Mouse (Mus musculus): Measurements from ENCODE around the gene Rbms1. TPM values are rescaled to one million over a fixed set of nuclear protein-coding genes. Genes with fewer than 3 reads are reported as not detected.
"Not testable (repeated sequence)": the region's sequence is repeated elsewhere in the genome, so short reads cannot be mapped to it uniquely, and the experiment has no call there.

The Rbms1 gene
- polyA plus RNA-seq, 1 experiment from 2014 or later = 117 TPM

DNA sequence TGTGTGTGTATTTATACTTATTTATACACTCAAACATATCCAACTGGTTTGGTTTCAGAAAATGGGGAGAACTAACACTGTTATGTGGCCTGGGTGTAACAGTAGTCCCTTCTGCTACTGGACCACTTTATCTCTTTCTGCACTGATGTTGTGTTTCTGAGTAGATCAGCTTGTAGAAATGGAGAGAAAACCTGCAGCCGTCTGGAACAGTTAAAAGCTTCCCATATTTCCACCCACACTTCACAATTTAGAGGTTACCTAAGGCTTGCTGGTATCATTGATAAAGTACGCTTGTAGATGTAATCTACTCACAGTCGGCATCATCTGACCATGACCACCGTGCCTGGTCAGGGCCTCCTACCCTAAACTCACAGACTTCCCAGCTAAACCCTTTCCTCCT lies 123.5 kb downstream of the Rbms1 start:
- Histone ChIP-seq H3K27me3 (no peaks in the 10 kb centered on the region), H3K9me3 (no peaks in the 10 kb centered on the region), H3K36me3 (peaks cover 11% of the 10 kb centered on the region), H3K4me3 (no peak overlapping the region), H3K4me2 (replicated peaks) (no peak overlapping the region), H3K9ac (no peak overlapping the region), H3K27ac (no peak overlapping the region), H3K4me1 (peaks cover 39% of the 10 kb centered on the region)
- WGBS = 74% methylated on average over 4 of the region's 4 CpGs
- no peak for ATAC-seq (ENCODE audit: insufficient number of reproducible peaks, insufficient read depth, low FRiP score, low TSS enrichment)

DNA sequence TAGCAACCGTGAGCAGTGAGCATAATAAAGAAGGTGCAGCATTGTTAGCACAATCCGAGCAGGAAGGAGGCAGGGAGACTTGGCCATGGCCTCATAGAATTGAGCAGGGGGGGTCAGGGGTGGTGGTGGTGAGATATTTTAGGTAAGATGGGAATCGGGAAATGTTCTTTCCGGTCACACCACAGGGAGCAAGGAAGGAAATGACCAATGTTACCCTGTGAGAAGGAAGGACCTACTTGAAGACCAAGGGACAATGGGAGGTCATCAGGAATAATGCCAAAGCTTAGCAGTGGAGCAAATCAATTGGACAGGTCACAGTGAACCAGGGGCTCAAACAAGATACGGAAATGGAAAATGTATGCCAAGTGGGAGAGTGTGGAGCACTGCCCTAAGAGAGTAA lies 124.1 kb downstream of the Rbms1 start:
- H3K27me3 ChIP-seq = no peaks in the 10 kb centered on the region
- no peak overlapping the region for H3K4me3 ChIP-seq
- 78% methylated on average over 5 of the region's 5 CpGs for WGBS
- H3K4me2 ChIP-seq (replicated peaks) = no peak overlapping the region
- H3K9ac ChIP-seq = no peak overlapping the region
- no peak for ATAC-seq (ENCODE audit: insufficient number of reproducible peaks, insufficient read depth, low FRiP score, low TSS enrichment)
- H3K27ac ChIP-seq = no peak overlapping the region
- H3K36me3 ChIP-seq = peaks cover 11% of the 10 kb centered on the region
- peaks cover 39% of the 10 kb centered on the region for H3K4me1 ChIP-seq
- H3K9me3 ChIP-seq = no peaks in the 10 kb centered on the region

DNA sequence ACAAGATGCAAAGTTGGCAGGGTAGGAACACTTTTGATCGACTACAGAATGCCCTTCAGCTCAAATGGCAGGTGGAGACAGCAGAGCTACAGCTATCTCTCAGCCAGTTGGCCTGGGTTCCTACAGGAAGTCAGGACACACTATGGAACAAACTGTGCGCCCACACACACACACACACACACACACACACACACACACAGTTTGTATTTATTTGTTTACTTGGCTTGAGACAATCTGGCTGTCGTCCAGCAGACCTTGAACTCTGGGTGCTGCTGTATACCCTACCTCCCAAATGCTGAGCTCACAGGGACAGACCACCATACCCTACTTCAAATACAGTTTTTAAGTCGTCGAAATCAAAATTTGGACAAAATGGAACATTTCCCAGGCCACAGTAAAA lies 125.4 kb downstream of the Rbms1 start:
- peaks cover 11% of the 10 kb centered on the region for H3K36me3 ChIP-seq
- no peaks in the 10 kb centered on the region for H3K9me3 ChIP-seq
- H3K27ac ChIP-seq = no peak overlapping the region

DNA sequence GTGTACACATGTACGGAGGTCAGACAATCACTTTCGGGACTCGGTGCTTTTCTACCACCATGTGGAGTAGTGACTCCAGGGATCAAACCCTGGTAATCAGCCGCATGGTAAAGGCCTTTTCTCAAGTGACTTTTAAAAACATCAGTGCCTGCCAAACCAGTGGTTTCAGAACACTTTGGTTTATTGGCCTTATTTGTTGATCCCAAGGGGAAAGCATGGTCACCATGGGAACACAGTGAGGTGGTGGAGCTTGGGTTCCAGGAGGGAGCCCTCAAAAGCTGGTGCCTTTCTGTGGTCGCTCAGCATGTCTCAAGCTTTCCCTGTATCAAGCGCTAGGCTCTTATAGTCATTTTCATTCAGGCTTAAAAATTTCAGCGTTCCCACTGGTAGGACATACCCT lies 126.8 kb downstream of the Rbms1 start:
- no peak overlapping the region for H3K4me3 ChIP-seq
- H3K27me3 ChIP-seq = no peaks in the 10 kb centered on the region
- H3K36me3 ChIP-seq = peaks cover 5% of the 10 kb centered on the region; the same call in 1 of the 2 replicates
- H3K9me3 ChIP-seq = no peaks in the 10 kb centered on the region
- peaks cover 27% of the 10 kb centered on the region for H3K4me1 ChIP-seq
- no peak overlapping the region for H3K9ac ChIP-seq
- no peak overlapping the region for H3K27ac ChIP-seq
- no peak overlapping the region for H3K4me2 ChIP-seq (replicated peaks)
- 91% methylated on average over 7 of the region's 7 CpGs for WGBS
- ATAC-seq (ENCODE audit: insufficient number of reproducible peaks, insufficient read depth, low FRiP score, low TSS enrichment) = no peak

More for the DNA sequence above, 125.4 kb downstream of the Rbms1 start:
- Histone ChIP-seq H3K27me3 (no peaks in the 10 kb centered on the region), H3K4me1 (peaks cover 27% of the 10 kb centered on the region), H3K9ac (no peak overlapping the region), H3K4me2 (replicated peaks) (no peak overlapping the region), H3K4me3 (no peak overlapping the region)
- 73% methylated on average over 5 of the region's 5 CpGs for WGBS
- no peak for ATAC-seq (ENCODE audit: insufficient number of reproducible peaks, insufficient read depth, low FRiP score, low TSS enrichment)

DNA sequence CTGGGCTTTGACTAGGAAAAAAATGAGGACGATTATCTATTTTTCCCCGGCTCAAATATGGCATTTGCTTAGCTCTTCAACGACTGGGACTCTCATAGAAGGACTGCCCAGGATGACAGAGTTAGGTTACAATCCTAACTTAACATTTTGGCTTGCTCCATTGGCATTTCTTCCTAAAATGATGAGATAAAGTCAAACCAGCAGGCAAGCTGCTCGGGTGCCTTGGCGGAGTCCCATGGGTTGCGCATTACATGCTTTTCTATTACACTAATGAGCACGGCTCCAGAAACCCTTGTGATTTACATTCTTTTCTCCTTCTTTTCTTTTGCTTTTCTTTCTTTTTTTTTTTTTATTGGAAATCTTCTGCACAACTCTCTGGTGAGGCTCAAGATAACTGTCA lies 128.7 kb downstream of the Rbms1 start:
- H3K4me1 ChIP-seq = peaks cover 24% of the 10 kb centered on the region
- 59% methylated on average over 7 of the region's 7 CpGs for WGBS
- H3K27ac ChIP-seq = no peak overlapping the region

DNA sequence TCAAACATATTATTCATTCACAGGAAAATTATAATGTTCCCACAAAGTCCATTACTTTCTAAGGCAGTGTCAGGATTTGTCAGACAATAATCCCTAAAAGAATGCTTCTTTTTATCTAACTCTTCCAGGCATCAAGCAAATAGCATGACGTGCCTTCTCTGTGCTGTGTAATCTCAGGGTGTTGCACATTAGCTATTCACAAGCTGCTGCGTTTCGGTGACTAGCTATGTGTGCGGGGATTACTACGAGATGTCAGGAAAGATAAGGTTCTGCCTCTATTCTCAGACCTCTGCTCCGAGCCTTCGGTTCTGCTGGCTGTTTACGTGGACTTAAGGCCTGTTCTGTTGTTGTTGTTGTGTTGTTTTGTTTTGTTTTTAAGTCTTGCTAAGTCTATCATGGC lies 130.7 kb downstream of the Rbms1 start:
- ATAC-seq (ENCODE audit: insufficient number of reproducible peaks, insufficient read depth, low FRiP score, low TSS enrichment) = no peak
- 80% methylated on average over 8 of the region's 8 CpGs for WGBS
- no peak overlapping the region for H3K27ac ChIP-seq

More for the DNA sequence above, 128.7 kb downstream of the Rbms1 start:
- Histone ChIP-seq H3K36me3 (no peaks in the 10 kb centered on the region), H3K4me2 (replicated peaks) (no peak overlapping the region), H3K9ac (no peak overlapping the region), H3K4me3 (no peak overlapping the region), H3K27me3 (no peaks in the 10 kb centered on the region), H3K9me3 (no peaks in the 10 kb centered on the region)
- ATAC-seq (ENCODE audit: insufficient number of reproducible peaks, insufficient read depth, low FRiP score, low TSS enrichment) = no peak

DNA sequence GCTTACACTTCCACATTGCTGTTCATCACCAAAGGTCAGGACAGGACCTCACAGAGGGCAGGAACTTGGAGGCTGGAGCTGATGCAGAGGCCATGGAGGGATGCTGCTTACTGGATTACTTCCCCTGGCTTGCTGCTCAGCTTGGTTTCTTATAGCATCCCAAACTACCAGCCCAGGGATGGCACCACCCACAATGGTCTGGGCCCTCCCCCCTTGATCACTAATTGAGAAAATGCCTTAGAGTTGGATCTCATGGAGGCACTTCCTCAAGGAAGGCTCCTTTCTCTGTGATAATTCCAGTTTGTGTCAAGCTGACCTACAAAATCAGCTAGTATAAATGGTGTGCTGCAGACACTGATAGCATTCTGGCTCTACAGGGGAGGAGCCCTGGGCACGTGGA lies 132.5 kb downstream of the Rbms1 start:
- not testable (repeated sequence) for H3K27ac ChIP-seq; ATAC-seq (ENCODE audit: insufficient number of reproducible peaks, insufficient read depth, low FRiP score, low TSS enrichment); H3K4me3 ChIP-seq; H3K9ac ChIP-seq; H3K27me3 ChIP-seq; H3K4me2 ChIP-seq (replicated peaks); H3K36me3 ChIP-seq; H3K9me3 ChIP-seq
- 78% methylated on average over 1 of the region's 1 CpGs for WGBS
- H3K4me1 ChIP-seq = peaks cover 17% of the 10 kb centered on the region

More for the DNA sequence above, 130.7 kb downstream of the Rbms1 start:
- Histone ChIP-seq H3K9me3 (no peaks in the 10 kb centered on the region), H3K36me3 (no peaks in the 10 kb centered on the region), H3K4me1 (peaks cover 14% of the 10 kb centered on the region), H3K4me2 (replicated peaks) (no peak overlapping the region), H3K4me3 (no peak overlapping the region), H3K27me3 (no peaks in the 10 kb centered on the region), H3K9ac (no peak overlapping the region)

DNA sequence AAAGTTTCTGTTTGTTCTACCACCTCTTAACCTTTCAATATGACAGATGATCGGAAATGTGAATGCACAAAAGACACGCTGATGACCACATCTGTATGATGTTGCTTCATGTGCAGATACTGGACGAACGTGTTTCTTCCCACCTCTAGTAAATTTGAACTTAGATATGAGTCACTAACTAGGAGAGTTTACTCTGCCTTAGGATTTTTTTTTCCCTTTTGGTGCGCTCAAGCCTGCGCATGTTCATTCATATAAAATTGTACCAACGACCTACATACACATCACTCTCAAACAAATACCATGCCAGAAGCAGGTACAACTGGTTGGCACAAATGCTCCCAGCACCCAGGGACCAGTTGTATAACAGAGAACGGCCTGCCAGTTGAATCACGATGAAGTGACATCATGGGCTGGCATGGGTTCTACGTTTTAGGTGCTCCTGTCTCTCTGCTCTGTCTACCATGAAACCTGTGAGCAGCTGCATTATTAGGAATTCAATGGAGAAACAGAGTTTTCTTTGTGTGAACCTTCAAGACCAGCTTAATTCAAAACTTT lies 134.0 kb downstream of the Rbms1 start:
- peaks cover 17% of the 10 kb centered on the region for H3K4me1 ChIP-seq
- H3K36me3 ChIP-seq = no peaks in the 10 kb centered on the region
- no peaks in the 10 kb centered on the region for H3K9me3 ChIP-seq
- H3K27me3 ChIP-seq = no peaks in the 10 kb centered on the region
- no peak for ATAC-seq (ENCODE audit: insufficient number of reproducible peaks, insufficient read depth, low FRiP score, low TSS enrichment)
- no peak overlapping the region for H3K27ac ChIP-seq
- no peak overlapping the region for H3K9ac ChIP-seq
- 90% methylated on average over 10 of the region's 10 CpGs for WGBS
- H3K4me2 ChIP-seq (replicated peaks) = no peak overlapping the region
- H3K4me3 ChIP-seq = no peak overlapping the region

DNA sequence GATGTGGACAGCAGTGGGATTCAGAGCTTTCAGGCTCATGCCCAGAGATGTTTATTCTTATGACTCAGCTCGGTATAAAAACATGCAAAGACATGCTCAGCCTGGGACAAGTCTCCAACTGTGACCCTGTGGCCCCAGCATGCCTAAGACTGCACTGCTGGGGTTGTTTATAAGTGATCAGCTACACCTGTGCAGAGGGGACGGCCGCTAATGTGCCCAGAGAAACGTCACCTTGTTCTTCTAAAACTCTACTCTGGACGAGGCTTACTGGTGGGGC lies 135.9 kb downstream of the Rbms1 start:
- H3K9ac ChIP-seq = no peak overlapping the region
- H3K27ac ChIP-seq = peak overlapping the region; percentile 23; the same call in 1 of the 2 replicates
- ATAC-seq (ENCODE audit: insufficient number of reproducible peaks, insufficient read depth, low FRiP score, low TSS enrichment) = no peak
- no peaks in the 10 kb centered on the region for H3K27me3 ChIP-seq
- H3K4me1 ChIP-seq = peaks cover 17% of the 10 kb centered on the region
- 60% methylated on average over 5 of the region's 5 CpGs for WGBS
- no peak overlapping the region for H3K4me2 ChIP-seq (replicated peaks)
- no peaks in the 10 kb centered on the region for H3K36me3 ChIP-seq
- no peak overlapping the region for H3K4me3 ChIP-seq
- no peaks in the 10 kb centered on the region for H3K9me3 ChIP-seq

DNA sequence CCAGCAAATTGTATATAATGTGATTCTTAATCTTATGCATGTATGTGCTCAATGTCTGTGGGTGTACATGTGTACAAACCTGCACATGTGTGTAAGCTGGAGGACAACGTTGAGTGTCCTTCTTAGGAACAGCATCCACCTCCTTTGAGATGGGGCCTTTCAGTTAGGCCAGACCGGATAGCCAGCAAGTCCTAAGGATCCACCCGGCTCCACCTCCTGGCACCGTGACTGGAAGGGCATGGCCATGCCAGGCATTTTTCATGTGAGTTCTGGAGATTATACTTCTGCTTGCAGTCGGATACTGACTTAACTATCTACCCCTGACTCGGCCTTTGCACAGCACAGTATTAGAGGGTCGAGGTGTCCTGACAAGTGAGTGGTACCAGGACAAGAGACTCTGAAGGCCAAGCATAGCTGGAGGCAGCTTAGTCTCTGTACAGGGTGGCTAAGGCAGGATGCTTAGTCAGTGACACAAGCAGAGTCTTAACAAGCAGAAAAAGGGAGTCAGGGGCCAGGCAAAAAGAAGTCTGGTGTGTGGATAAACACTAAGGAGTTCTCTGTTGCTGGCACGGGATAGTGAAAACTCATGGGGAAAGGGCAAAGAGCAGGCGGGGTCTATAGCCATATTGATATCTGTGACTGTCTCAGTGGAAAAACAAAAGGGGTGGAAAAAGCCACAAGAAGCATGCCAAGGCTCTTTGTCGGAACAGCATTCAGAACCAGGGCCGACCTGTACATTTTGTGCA lies 136.4 kb downstream of the Rbms1 start:
- peaks cover 17% of the 10 kb centered on the region for H3K4me1 ChIP-seq
- no peak overlapping the region for H3K9ac ChIP-seq
- H3K36me3 ChIP-seq = no peaks in the 10 kb centered on the region
- H3K27me3 ChIP-seq = no peaks in the 10 kb centered on the region
- no peak for ATAC-seq (ENCODE audit: insufficient number of reproducible peaks, insufficient read depth, low FRiP score, low TSS enrichment)
- no peak overlapping the region for H3K4me3 ChIP-seq
- no peak overlapping the region for H3K4me2 ChIP-seq (replicated peaks)
- H3K9me3 ChIP-seq = no peaks in the 10 kb centered on the region
- 82% methylated on average over 11 of the region's 11 CpGs for WGBS
- no peak overlapping the region for H3K27ac ChIP-seq

DNA sequence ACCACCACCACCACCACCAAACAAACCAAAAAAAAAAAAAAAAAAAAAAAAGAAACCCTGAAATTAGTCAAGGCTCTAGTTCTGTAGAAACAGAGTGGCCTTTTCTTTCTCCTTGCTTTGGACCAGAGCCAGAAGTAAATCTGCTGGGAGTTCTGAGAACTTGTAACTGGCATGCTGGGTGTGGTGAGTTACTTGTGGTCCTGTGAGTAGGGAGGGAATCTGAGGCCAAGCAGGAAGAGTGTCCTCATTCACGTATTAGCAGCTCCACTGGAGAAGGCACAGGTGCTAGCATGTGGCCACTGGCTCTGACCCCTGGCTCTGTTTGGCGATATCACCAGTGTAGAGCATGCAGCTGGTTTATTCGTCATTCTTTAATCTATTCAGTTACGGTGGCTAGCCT lies 137.3 kb downstream of the Rbms1 start:
- Histone ChIP-seq H3K36me3 (no peaks in the 10 kb centered on the region), H3K4me1 (peaks cover 17% of the 10 kb centered on the region), H3K9me3 (no peaks in the 10 kb centered on the region), H3K27ac (no peak overlapping the region), H3K4me2 (replicated peaks) (no peak overlapping the region), H3K27me3 (no peaks in the 10 kb centered on the region), H3K9ac (no peak overlapping the region), H3K4me3 (no peak overlapping the region)
- ATAC-seq (ENCODE audit: insufficient number of reproducible peaks, insufficient read depth, low FRiP score, low TSS enrichment) = no peak
- 63% methylated on average over 4 of the region's 4 CpGs for WGBS

DNA sequence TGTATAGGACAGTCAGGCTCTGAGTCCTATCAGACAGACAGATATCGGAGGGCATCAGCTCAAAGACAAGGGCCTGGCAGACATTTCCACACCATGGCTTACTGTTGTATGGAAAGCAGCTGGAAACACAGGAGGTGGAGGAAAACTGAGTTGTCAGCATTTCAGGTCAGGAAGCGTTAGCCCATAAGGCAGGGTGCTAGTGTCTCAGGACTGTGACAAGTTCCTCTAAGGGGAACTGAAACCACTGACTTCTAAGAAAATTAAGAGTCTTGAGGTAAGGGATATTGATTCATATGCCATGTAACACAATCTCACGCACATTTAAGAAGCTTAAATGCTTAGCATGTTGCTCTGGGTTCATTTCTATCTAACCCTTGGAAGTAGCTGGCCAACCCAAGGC lies 141.4 kb downstream of the Rbms1 start:
- Histone ChIP-seq H3K36me3 (no peaks in the 10 kb centered on the region), H3K9ac (no peak overlapping the region), H3K4me3 (no peak overlapping the region), H3K9me3 (no peaks in the 10 kb centered on the region), H3K27ac (no peak overlapping the region), H3K27me3 (no peaks in the 10 kb centered on the region), H3K4me2 (replicated peaks) (no peak overlapping the region), H3K4me1 (peaks cover 19% of the 10 kb centered on the region)
- WGBS = 85% methylated on average over 3 of the region's 3 CpGs
- no peak for ATAC-seq (ENCODE audit: insufficient number of reproducible peaks, insufficient read depth, low FRiP score, low TSS enrichment)
